Mouse (Mus musculus): ENCODE measurements around the gene Usp17lb. TPM values are rescaled to one million over a fixed set of nuclear protein-coding genes. Genes with fewer than 3 reads are reported as not detected.

The Usp17lb gene
- polyA plus RNA-seq, 1 experiment from 2014 or later, result not detected

Other genes starting within 250 kb of the Usp17lb start
- not detected in 2 replicates for gene Olfr655, start 240.8 kb downstream of the Usp17lb start, polyA plus RNA-seq (2015; fragmentation: Nextera tagmentation; extraction: Ambion mirVana)
- not detected in 2 replicates for gene Olfr656, start 228.6 kb downstream of the Usp17lb start, polyA plus RNA-seq (2015; fragmentation: Nextera tagmentation; extraction: Ambion mirVana)
- gene Olfr657, start 217.8 kb downstream of the Usp17lb start, polyA plus RNA-seq (2015; fragmentation: Nextera tagmentation; extraction: Ambion mirVana), result not detected in 2 replicates
- gene Olfr658, start 195.3 kb downstream of the Usp17lb start, polyA plus RNA-seq (2015; fragmentation: Nextera tagmentation; extraction: Ambion mirVana), result not detected in 2 replicates
- not detected in 2 replicates for gene Olfr659, start 175.8 kb downstream of the Usp17lb start, polyA plus RNA-seq (2015; fragmentation: Nextera tagmentation; extraction: Ambion mirVana)
- gene Olfr661, start 156.1 kb downstream of the Usp17lb start, polyA plus RNA-seq (2015; fragmentation: Nextera tagmentation; extraction: Ambion mirVana), result not detected in 2 replicates
- not detected in 2 replicates for gene Usp17le, start 65.1 kb downstream of the Usp17lb start, polyA plus RNA-seq (2015; fragmentation: Nextera tagmentation; extraction: Ambion mirVana)
- gene Usp17la, start 14.4 kb upstream of the Usp17lb start, polyA plus RNA-seq (2015; fragmentation: Nextera tagmentation; extraction: Ambion mirVana), result not detected in 2 replicates
- gene Olfr665, start 35.4 kb upstream of the Usp17lb start, polyA plus RNA-seq (2015; fragmentation: Nextera tagmentation; extraction: Ambion mirVana), result not detected in 2 replicates
- not detected in 2 replicates for gene Olfr666, start 53.3 kb upstream of the Usp17lb start, polyA plus RNA-seq (2015; fragmentation: Nextera tagmentation; extraction: Ambion mirVana)
- not detected in 2 replicates for gene Olfr667, start 78.9 kb upstream of the Usp17lb start, polyA plus RNA-seq (2015; fragmentation: Nextera tagmentation; extraction: Ambion mirVana)
- not detected in 2 replicates for gene Olfr668, start 85.5 kb upstream of the Usp17lb start, polyA plus RNA-seq (2015; fragmentation: Nextera tagmentation; extraction: Ambion mirVana)
- gene Olfr669, start 91.6 kb upstream of the Usp17lb start, polyA plus RNA-seq (2015; fragmentation: Nextera tagmentation; extraction: Ambion mirVana), result not detected in 2 replicates
- not detected in 2 replicates for gene Olfr670, start 120.0 kb upstream of the Usp17lb start, polyA plus RNA-seq (2015; fragmentation: Nextera tagmentation; extraction: Ambion mirVana)
- not detected in 2 replicates for gene Olfr671, start 136.5 kb upstream of the Usp17lb start, polyA plus RNA-seq (2015; fragmentation: Nextera tagmentation; extraction: Ambion mirVana)
- not detected in 2 replicates for gene Olfr672, start 159.4 kb upstream of the Usp17lb start, polyA plus RNA-seq (2015; fragmentation: Nextera tagmentation; extraction: Ambion mirVana)
- gene Olfr675, start 185.9 kb upstream of the Usp17lb start, polyA plus RNA-seq (2015; fragmentation: Nextera tagmentation; extraction: Ambion mirVana), result not detected in 2 replicates
- gene Olfr676, start 190.1 kb upstream of the Usp17lb start, polyA plus RNA-seq (2015; fragmentation: Nextera tagmentation; extraction: Ambion mirVana), result not detected in 2 replicates
- not detected in 2 replicates for gene Olfr677, start 208.8 kb upstream of the Usp17lb start, polyA plus RNA-seq (2015; fragmentation: Nextera tagmentation; extraction: Ambion mirVana)
- gene Olfr678, start 221.9 kb upstream of the Usp17lb start, polyA plus RNA-seq (2015; fragmentation: Nextera tagmentation; extraction: Ambion mirVana), result not detected in 2 replicates
- not detected in 2 replicates for gene Olfr679, start 238.6 kb upstream of the Usp17lb start, polyA plus RNA-seq (2015; fragmentation: Nextera tagmentation; extraction: Ambion mirVana)